Mouse (Mus musculus) kidney, adult 2 months (tissue): ENCODE results near the gene Apom. TPM values are rescaled to one million over a fixed set of nuclear protein-coding genes. Genes with fewer than 3 reads are reported as not detected.
A peak's percentile ranks its signal among the peaks of the same experiment; 100 is the strongest.

Source experiments
- DNase-seq: peaks from one replicate; pipeline ENCODE4 v3.0.0; 2021
- H3K27ac ChIP-seq: fragments of 200-500 bp; 2 replicates; pipeline ENCODE4 v1.5.1; 2012; ENCODE audit warnings: low read depth, low read length, control low read depth, inconsistent platforms; ENCODE audit not compliant: insufficient read depth
- H3K27me3 ChIP-seq: fragments of 200-500 bp; replicated peaks from 2 replicates; pipeline ENCODE4 v1.6.1; 2012; ENCODE audit warnings: mild to moderate bottlenecking, moderate library complexity, low read length, inconsistent platforms; ENCODE audit not compliant: control insufficient read depth, insufficient read depth
- H3K36me3 ChIP-seq: fragments of 200-500 bp; 2 replicates; pipeline ENCODE4 v1.6.1; 2012; ENCODE audit warnings: mild to moderate bottlenecking, moderate library complexity, low read length, inconsistent platforms; ENCODE audit not compliant: control insufficient read depth, insufficient read depth
- H3K4me1 ChIP-seq: fragments of 200-500 bp; 2 replicates; pipeline ENCODE4 v1.6.1; 2011; ENCODE audit warnings: low read length; ENCODE audit not compliant: control insufficient read depth, insufficient read depth
- H3K4me3 ChIP-seq: fragments of 200-500 bp; 2 replicates; pipeline ENCODE4 v1.5.1; 2011; ENCODE audit warnings: mild to moderate bottlenecking, low read depth, low read length, control low read depth; ENCODE audit not compliant: insufficient read depth
- CTCF ChIP-seq: fragments of 200-500 bp; conservative IDR thresholded peaks from 2 replicates; pipeline ENCODE4 v1.5.1; 2011; ENCODE audit warnings: low read depth, mild to moderate bottlenecking, control low read depth, low read length, moderate library complexity, mixed read lengths; ENCODE audit not compliant: insufficient read depth, insufficient read length
- POLR2A ChIP-seq: fragments of 200-500 bp; IDR thresholded peaks from one replicate; pipeline ENCODE4 v1.6.1; 2011; ENCODE audit warnings: low read depth, low read length, control low read depth
- WGBS: fragments of 180-500 bp; shearing (Covaris S2); methylation state at CpG from one replicate; pipeline ENCODE4 v1.1.7; 2018; 5-methylcytosine and 5-hydroxymethylcytosine counted together
- polyA plus RNA-seq: library from polyadenylated mRNA; depleted of rRNA; stranded (reverse); fragments of >200 nt; gene quantifications from 2 replicates; pipeline ENCODE4 v1.2.3, GENCODE M21; 2012

The Apom gene
- polyA plus RNA-seq, 1 experiment, result 157 TPM

- Histone ChIP-seq H3K4me1 (peaks cover 5% of the 10 kb centered on the region; the same call in 1 of the 2 replicates), H3K36me3 (peaks cover 3% of the 10 kb centered on the region), H3K27me3 (no peaks in the 10 kb centered on the region), H3K4me3 (no peak overlapping the region), H3K27ac (no peak overlapping the region)
- no peak for TF ChIP-seq POLR2A
- no peak for TF ChIP-seq CTCF
- no peak for DNase-seq
- WGBS, result 88% methylated on average over 15 of the region's 15 CpGs
These were observed 37.1 kb downstream of the Apom start for GRCm38 (mm10) chr17:35094475-35095365.

GRCm38 (mm10) chr17:35092403-35093198 is 39.2 kb downstream of the Apom start:
- peaks cover 3% of the 10 kb centered on the region for H3K36me3 ChIP-seq
- H3K27ac ChIP-seq, result no peak overlapping the region
- no peaks in the 10 kb centered on the region for H3K27me3 ChIP-seq
- DNase-seq, result no peak
- TF ChIP-seq CTCF, result no peak
- TF ChIP-seq POLR2A, result no peak
- H3K4me1 ChIP-seq, result peaks cover 5% of the 10 kb centered on the region; the same call in 1 of the 2 replicates
- H3K4me3 ChIP-seq, result no peak overlapping the region
- WGBS, result 75% methylated on average over 14 of the region's 14 CpGs

DNA sequence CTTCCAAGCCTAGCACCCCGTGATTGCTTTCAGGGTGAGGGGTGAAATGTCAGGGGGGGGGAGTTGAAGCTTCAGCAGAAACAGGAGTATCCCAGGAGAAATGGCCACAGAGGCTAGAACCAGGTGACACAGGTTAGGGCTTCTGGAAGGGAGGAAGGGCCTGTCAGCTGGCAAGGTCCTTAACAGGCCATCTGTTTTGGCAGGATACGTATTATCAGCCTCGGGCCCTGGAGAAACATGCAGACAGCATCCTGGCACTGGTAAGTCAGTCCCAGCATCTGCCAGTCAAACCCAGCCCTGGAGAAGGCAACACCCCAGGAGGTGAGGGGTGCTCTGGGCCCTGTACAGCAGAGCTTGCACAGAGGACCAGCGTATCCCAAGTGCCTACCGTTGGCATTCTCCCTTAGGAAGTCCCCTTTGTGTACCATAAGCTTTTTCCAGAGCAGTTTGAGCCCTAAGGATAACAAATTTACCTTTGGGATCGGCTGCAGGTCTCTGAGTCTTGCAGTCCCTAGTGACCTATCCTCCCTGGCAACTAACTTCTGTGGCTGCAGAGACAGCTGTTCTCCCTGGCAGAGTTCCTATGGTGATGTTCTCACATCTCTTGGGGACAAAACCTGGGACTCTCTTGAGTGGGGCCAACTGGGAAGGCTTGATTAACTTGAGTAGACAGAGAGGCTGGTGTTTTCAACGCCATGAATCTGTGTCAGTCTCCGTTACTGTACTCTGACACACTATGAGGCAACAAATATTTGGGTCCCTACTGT is 41.5 kb downstream of the Apom start:
- TF ChIP-seq CTCF (no peak), POLR2A (no peak)
- WGBS, result 55% methylated on average over 8 of the region's 8 CpGs
- H3K27ac ChIP-seq, result peak overlapping the region; percentile 100; the same call in 1 of the 2 replicates

GRCm38 (mm10) chr17:35088825-35089644 is 42.8 kb downstream of the Apom start, which contains the start of gene Abhd16a:
Abhd16a (plus strand) TSS chr17:35089263.
- no peaks in the 10 kb centered on the region for H3K27me3 ChIP-seq
- peak; percentile 96 for DNase-seq
- H3K4me3 ChIP-seq, result peak within 1 kb of the TSS; percentile 96
- TF ChIP-seq POLR2A (peak; percentile 59), CTCF (no peak)
- peaks cover 3% of the 10 kb centered on the region; the same call in 1 of the 2 replicates for H3K36me3 ChIP-seq
- peaks cover 5% of the 10 kb centered on the region; the same call in 1 of the 2 replicates for H3K4me1 ChIP-seq
- 2% methylated on average over 67 of the region's 67 CpGs for WGBS
- peak within 1 kb of the TSS; percentile 100 for H3K27ac ChIP-seq

More for the DNA sequence above, 41.5 kb downstream of the Apom start:
- H3K36me3 ChIP-seq, result peaks cover 3% of the 10 kb centered on the region; the same call in 1 of the 2 replicates
- peak overlapping the region; percentile 34 for H3K4me3 ChIP-seq
- H3K27me3 ChIP-seq, result no peaks in the 10 kb centered on the region
- peaks cover 5% of the 10 kb centered on the region; the same call in 1 of the 2 replicates for H3K4me1 ChIP-seq
- DNase-seq, result no peak

DNA sequence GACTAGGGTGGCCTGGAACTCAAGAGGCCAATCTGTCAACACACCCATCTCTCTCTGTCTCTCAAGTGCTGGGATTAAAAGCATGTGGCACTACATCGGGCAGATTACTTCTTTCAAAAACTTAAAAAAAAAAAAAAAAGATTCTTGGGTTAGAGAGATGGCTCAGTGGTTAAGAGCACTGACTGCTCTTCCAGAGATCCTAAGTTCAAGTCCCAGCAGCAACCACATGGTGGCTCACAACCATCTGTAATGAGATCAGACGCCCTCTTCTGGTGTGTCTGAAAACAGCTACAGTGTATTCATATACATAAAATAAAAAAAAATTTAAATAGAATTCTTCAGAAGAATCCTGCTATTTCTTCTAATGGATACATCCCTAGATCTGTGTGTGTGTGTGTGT is 43.7 kb downstream of the Apom start:
- no peak for DNase-seq
- H3K4me3 ChIP-seq, result no peak overlapping the region
- 53% methylated on average over 2 of the region's 2 CpGs for WGBS
- no peak overlapping the region for H3K27ac ChIP-seq
- H3K4me1 ChIP-seq, result peaks cover 5% of the 10 kb centered on the region; the same call in 1 of the 2 replicates
- no peaks in the 10 kb centered on the region for H3K27me3 ChIP-seq
- peaks cover 3% of the 10 kb centered on the region; the same call in 1 of the 2 replicates for H3K36me3 ChIP-seq
- TF ChIP-seq CTCF (no peak), POLR2A (no peak)

DNA sequence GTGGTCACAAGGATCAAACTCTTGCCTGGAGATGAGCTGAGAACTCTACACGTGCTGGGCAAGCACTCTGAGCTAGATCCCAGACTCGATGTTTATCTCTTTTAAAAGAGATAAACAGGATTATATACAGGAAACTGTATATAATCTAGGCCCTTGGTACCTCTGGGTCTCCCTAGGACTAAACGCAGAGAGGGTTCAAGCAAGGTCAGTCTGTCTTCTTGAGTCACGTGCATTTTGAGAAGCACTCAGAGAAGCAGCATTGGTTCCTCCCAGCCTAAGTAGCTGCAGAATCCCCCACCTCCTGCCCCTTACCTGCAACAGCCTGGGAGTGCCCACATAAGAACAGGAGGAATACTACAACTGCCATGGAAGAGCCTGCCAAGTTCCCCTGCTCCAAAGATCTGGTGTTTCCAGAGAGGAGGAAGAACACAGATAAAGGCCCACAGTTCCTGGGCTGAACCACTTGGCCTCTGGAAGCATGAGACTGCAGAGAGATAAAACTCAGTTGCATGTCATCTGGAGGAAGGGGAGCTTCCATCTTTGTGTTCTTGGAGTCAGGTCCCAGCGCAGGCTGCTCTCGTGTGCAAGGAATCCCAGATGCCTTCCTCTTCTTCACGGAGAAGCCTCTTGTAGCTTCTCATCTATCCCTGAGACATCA is 46.5 kb downstream of the Apom start, which contains the start of gene Ly6g6f:
Gene Ly6g6f, minus strand, starts transcription at position 403 of the 658 bp plus-strand sequence.
- peaks cover 4% of the 10 kb centered on the region; the same call in 1 of the 2 replicates for H3K4me1 ChIP-seq
- H3K27ac ChIP-seq, result no peak within 1 kb of the TSS
- H3K27me3 ChIP-seq, result no peaks in the 10 kb centered on the region
- no peak within 1 kb of the TSS for H3K4me3 ChIP-seq
- H3K36me3 ChIP-seq, result no peaks in the 10 kb centered on the region
- TF ChIP-seq POLR2A, result no peak
- no peak for TF ChIP-seq CTCF
- WGBS, result 80% methylated on average over 7 of the region's 7 CpGs
- DNase-seq, result no peak
